Mouse (Mus musculus) lung, postnatal 0 days (tissue): ENCODE results near the gene Tada2b. TPM values are rescaled to one million over a fixed set of nuclear protein-coding genes. Genes with fewer than 3 reads are reported as not detected.

ENCODE experiments used
- ATAC-seq: fragments of 200-750 bp; cut with Nextera tagmentation; 2 replicates; pipeline ENCODE4 v1.8.0; 2017; ENCODE audit warnings: moderate library complexity
- DNase-seq: peaks from one replicate; pipeline ENCODE4 v3.0.0-alpha.2; 2016; ENCODE audit warnings: low spot score
- H3K27ac ChIP-seq: fragments of 300-500 bp; sonication (generic); 2 replicates; pipeline ENCODE4 v1.5.1; 2014; ENCODE audit warnings: antibody characterized with exemption, mild to moderate bottlenecking, low read length, mixed read lengths
- H3K27me3 ChIP-seq: fragments of 300-500 bp; sonication (generic); replicated peaks from 2 replicates; pipeline ENCODE4 v1.6.1; 2014; ENCODE audit warnings: low read length, mixed read lengths; ENCODE audit not compliant: insufficient read depth
- H3K36me3 ChIP-seq: fragments of 300-500 bp; sonication (generic); 2 replicates; pipeline ENCODE4 v1.6.1; 2014; ENCODE audit warnings: low read length, mixed read lengths; ENCODE audit not compliant: insufficient read depth
- H3K4me1 ChIP-seq: fragments of 300-500 bp; sonication (generic); 2 replicates; pipeline ENCODE4 v1.6.1; 2014; ENCODE audit warnings: antibody characterized with exemption, low read depth, low read length, mixed read lengths; ENCODE audit not compliant: insufficient read depth
- H3K4me2 ChIP-seq: fragments of 300-500 bp; sonication (generic); replicated peaks from 2 replicates; pipeline ENCODE4 v1.6.1; 2014; ENCODE audit warnings: low read depth, mild to moderate bottlenecking, low read length, moderate library complexity, mixed read lengths
- H3K4me3 ChIP-seq: fragments of 300-500 bp; sonication (generic); 2 replicates; pipeline ENCODE4 v1.5.1; 2014; ENCODE audit warnings: low read depth, low read length
- H3K9ac ChIP-seq: fragments of 300-500 bp; sonication (generic); replicated peaks from 2 replicates; pipeline ENCODE4 v1.6.1; 2014; ENCODE audit warnings: low read depth, mild to moderate bottlenecking
- H3K9me3 ChIP-seq: fragments of 300-500 bp; sonication (generic); 2 replicates; pipeline ENCODE4 v1.6.1; 2016; ENCODE audit warnings: low read length, mixed read lengths
- CTCF ChIP-seq: IDR thresholded peaks from 2 replicates; pipeline ENCODE4 v1.5.1; 2016; ENCODE audit warnings: antibody characterized with exemption, mild to moderate bottlenecking
- EP300 ChIP-seq: IDR thresholded peaks from 2 replicates; pipeline ENCODE4 v1.6.1; 2016; ENCODE audit warnings: antibody characterized with exemption, mild to moderate bottlenecking, control low read depth
- WGBS: fragments of 180-500 bp; shearing (Covaris S2); extraction: QIAGEN DNeasy Blood & Tissue Kit; methylation state at CpG from one replicate; pipeline ENCODE4 v1.1.7; 2014; 5-methylcytosine and 5-hydroxymethylcytosine counted together
- polyA plus RNA-seq: library from polyadenylated mRNA; unstranded; fragments of >200 nt; fragmentation: Nextera tagmentation; extraction: Ambion mirVana; gene quantifications from 2 replicates; pipeline ENCODE4 v1.2.1, GENCODE M21; 2015

Gene Tada2b
- polyA plus RNA-seq, 1 experiment from 2014 or later: 1.9 TPM

DNA sequence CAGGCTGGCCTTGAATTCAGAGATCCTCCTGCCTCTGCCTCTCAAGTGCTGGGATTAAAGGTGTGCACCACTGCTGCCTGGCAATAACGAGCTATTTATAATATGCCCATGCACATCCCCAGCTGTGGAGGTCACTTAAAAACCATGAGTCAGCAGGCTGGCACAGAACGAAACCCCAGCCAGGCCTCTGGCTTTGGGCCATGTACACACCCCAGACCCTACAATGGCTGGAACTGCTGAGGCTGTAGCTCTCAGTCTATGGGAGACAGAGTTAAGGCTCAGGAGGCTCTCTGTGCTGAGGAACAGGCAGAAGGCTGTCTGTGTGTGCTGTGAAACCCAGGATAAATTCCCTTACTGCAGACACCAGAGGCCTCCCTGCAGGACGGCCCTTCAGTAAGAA lies 43.3 kb downstream of the Tada2b start:
- Histone ChIP-seq H3K27ac (no peak overlapping the region), H3K36me3 (no peaks in the 10 kb centered on the region), H3K9me3 (no peaks in the 10 kb centered on the region), H3K9ac (no peak overlapping the region), H3K4me2 (no peak overlapping the region), H3K27me3 (no peaks in the 10 kb centered on the region), H3K4me3 (no peak overlapping the region), H3K4me1 (no peaks in the 10 kb centered on the region)
- TF ChIP-seq EP300 (no peak), CTCF (no peak)
- 47% methylated on average over 3 of the region's 3 CpGs for WGBS
- DNase-seq: no peak
- no peak for ATAC-seq

DNA sequence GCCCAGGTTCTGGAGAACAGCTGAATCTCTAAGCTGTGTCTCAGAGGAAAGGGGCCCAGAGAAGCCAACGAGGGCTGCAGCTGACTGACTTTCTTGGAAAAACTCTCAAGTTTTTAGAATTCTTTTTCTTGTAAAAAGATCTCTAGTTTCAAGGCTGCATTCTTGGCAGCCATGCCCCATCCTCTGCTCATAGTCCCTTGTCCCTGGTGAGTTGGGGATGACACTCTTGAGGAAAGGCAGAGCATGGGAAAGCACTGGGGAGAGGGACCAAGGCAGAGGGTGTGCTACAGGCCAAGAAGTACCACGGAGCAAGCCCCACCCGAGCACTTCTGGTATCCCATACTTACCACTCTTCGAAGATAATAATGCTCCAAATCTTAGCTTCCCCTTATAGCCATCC lies 47.2 kb downstream of the Tada2b start:
- ATAC-seq: no peak
- Histone ChIP-seq H3K4me3 (no peak overlapping the region), H3K4me2 (no peak overlapping the region), H3K9ac (no peak overlapping the region), H3K9me3 (no peaks in the 10 kb centered on the region), H3K27ac (no peak overlapping the region), H3K27me3 (no peaks in the 10 kb centered on the region), H3K4me1 (no peaks in the 10 kb centered on the region), H3K36me3 (no peaks in the 10 kb centered on the region)
- WGBS: 67% methylated on average over 4 of the region's 4 CpGs
- no peak for TF ChIP-seq CTCF
- TF ChIP-seq EP300: no peak
- DNase-seq: no peak

DNA sequence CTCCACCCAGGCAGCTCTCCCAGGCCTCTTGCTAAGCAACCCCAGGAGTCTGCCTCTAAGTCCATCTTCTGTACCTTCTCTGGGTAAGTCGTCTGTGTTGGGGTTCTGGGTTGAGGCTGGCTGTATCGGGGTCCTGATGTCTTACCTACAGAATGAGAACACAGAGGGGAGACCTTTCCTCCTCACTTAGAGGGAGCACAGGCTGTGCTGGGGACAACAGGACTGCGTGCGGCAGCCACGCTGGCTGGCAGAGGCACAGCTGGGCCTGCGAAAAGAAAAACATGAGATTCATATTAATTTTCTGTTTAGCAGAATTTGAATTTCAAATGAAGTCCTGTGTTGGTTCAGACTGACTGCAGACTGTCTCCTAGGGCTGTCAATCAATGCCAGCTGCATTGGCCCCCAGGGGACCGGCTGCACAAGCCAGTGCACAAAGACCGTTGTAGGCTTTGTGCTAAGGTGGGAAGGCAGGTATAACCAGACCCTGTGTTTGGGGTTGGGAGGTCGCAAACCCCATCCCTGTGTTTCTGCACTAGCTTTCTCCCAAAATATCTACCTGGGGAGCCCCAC lies 49.6 kb downstream of the Tada2b start:
- Histone ChIP-seq H3K4me3 (no peak overlapping the region), H3K27me3 (no peaks in the 10 kb centered on the region), H3K4me1 (no peaks in the 10 kb centered on the region), H3K4me2 (no peak overlapping the region), H3K9me3 (no peaks in the 10 kb centered on the region), H3K9ac (no peak overlapping the region), H3K27ac (no peak overlapping the region), H3K36me3 (no peaks in the 10 kb centered on the region)
- ATAC-seq (no peak), DNase-seq (no peak)
- TF ChIP-seq EP300 (no peak), CTCF (no peak)
- 69% methylated on average over 9 of the region's 9 CpGs for WGBS

DNA sequence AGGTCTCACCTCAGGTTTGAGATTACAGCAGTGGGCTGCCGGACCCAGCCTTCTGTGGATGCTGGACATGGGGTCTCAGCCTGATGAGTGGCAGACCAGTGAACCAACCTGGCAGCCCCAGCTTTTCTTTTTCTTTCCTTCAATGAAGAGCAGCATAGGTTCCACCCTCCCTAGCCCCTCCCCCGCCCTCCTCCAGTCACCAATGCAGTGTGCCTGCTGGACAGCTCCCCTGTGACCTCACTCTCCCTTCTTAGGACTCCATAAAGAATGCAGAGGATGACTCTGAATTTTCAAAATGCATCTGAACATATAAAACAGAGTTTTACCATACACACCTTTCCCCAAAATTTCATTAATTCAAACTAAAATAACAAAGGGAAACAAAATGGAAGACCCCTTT lies 52.4 kb downstream of the Tada2b start:
- H3K4me3 ChIP-seq: no peak overlapping the region
- TF ChIP-seq EP300 (no peak), CTCF (no peak)
- no peaks in the 10 kb centered on the region for H3K9me3 ChIP-seq
- no peak overlapping the region for H3K27ac ChIP-seq
- no peak overlapping the region for H3K4me2 ChIP-seq
- no peak for DNase-seq
- WGBS: 51% methylated on average over 2 of the region's 2 CpGs
- H3K36me3 ChIP-seq: no peaks in the 10 kb centered on the region
- H3K9ac ChIP-seq: no peak overlapping the region
- ATAC-seq: no peak
- no peaks in the 10 kb centered on the region for H3K27me3 ChIP-seq
- H3K4me1 ChIP-seq: no peaks in the 10 kb centered on the region

DNA sequence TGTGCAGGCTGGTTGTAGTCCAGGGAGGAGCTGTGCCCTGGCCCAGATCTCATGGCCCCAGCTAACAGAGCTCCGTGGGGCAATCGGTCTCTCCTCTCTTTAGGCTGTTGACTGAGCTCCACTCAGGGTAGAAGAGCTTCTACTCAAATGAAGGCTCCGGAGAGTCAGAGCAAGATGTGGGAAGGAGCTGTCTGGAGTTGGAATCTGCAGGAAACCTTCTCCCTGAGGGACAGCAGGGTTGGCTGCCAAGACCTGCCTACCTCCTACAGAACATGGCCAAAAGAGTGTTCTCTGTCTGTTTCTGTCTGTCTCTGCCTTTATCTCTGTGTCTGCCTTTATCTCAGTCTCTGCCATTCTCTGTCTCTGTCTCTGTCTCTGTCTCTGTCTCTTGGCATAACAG lies 54.5 kb downstream of the Tada2b start:
- Histone ChIP-seq H3K27me3 (no peaks in the 10 kb centered on the region), H3K9ac (no peak overlapping the region), H3K9me3 (no peaks in the 10 kb centered on the region), H3K27ac (no peak overlapping the region), H3K4me1 (no peaks in the 10 kb centered on the region), H3K4me3 (no peak overlapping the region), H3K36me3 (no peaks in the 10 kb centered on the region), H3K4me2 (no peak overlapping the region)
- ATAC-seq (no peak), DNase-seq (no peak)
- no peak for TF ChIP-seq EP300
- no peak for TF ChIP-seq CTCF
- whole genome bisulfite sequencing: 75% methylated on average over 3 of the region's 3 CpGs

DNA sequence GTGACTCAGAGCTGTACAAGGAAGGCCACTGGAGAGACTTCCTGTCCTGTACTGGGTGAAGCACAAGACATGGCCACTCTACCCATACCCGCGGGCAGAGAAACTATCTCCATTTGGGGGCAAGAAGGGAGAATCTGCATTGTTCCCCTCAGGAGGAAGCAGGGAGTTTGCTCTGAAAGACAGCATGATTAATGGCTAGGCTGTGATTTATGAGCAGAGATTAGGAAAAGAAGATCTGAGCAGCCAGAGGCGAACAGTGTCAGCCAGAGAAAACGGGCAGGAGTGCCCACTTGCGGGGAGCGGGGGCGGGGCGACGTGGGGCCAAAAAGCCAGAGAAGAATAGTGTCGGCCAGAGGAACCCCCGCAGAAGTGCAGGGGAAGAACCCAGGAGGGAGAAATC lies 56.3 kb downstream of the Tada2b start:
- H3K9me3 ChIP-seq: no peaks in the 10 kb centered on the region
- no peak overlapping the region for H3K27ac ChIP-seq
- 0 out of 2 replicates have a peak overlapping the region, but pooled peaks have one; percentile 11 for H3K4me2 ChIP-seq
- ATAC-seq: no peak
- 19% methylated on average over 11 of the region's 11 CpGs for WGBS
- DNase-seq: no peak
- H3K4me1 ChIP-seq: no peaks in the 10 kb centered on the region
- no peaks in the 10 kb centered on the region for H3K36me3 ChIP-seq
- no peak overlapping the region for H3K9ac ChIP-seq
- no peak overlapping the region for H3K4me3 ChIP-seq
- TF ChIP-seq EP300: no peak
- no peak for TF ChIP-seq CTCF
- no peaks in the 10 kb centered on the region for H3K27me3 ChIP-seq

DNA sequence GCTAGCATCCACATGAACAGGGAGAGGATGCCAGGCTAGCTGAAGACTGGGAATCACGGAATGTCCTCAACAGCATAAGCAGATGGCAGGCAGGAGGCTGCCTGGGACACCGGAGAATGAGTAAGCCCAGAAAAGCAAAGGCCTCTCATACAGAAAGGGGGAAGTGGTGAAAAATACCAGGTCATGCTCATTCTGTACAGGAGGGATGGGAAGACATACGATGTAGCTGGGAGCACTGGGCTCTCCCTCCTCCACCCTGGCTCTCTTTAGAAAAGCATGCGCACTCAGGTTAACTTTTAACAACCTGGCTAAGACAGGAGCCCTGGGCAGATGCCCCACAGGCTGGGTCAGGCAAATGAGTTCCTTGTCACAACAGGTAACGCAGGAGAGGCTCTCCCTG lies 57.7 kb downstream of the Tada2b start:
- Histone ChIP-seq H3K4me3 (no peak overlapping the region), H3K27ac (no peak overlapping the region), H3K9me3 (no peaks in the 10 kb centered on the region), H3K36me3 (no peaks in the 10 kb centered on the region), H3K9ac (no peak overlapping the region), H3K27me3 (no peaks in the 10 kb centered on the region), H3K4me1 (no peaks in the 10 kb centered on the region), H3K4me2 (no peak overlapping the region)
- TF ChIP-seq CTCF (no peak), EP300 (no peak)
- ATAC-seq: no peak
- no peak for DNase-seq
- 66% methylated on average over 5 of the region's 5 CpGs for WGBS
